Mouse (Mus musculus): ENCODE data around the gene Tigit. TPM values are rescaled to one million over a fixed set of nuclear protein-coding genes. Genes with fewer than 3 reads are reported as not detected.

Gene Tigit
- polyA plus RNA-seq, 1 experiment from 2014 or later: not detected

DNA sequence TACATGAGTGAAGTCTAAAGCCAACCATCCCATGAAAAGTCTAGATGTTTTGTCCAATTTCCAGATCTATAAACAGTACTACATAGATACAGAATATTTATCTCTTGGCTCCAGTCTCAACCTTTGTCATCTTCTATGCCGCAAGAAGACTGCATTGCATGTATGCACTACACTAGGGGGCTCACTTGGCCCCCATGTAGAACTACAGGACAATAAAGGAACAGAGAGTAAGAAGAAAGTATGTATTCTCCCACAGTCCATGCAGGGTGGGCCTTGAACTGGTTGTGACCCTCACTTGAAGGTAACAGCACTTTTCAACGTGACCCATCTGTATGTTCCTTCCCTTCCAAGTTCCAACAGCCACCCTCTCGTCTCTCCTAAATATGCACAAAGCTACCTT lies 9.7 kb downstream of the Tigit start:
- no peaks in the 10 kb centered on the region for H3K27me3 ChIP-seq (replicated peaks; ENCODE audit: control insufficient read depth, insufficient read depth, low read length)
- H3K9ac ChIP-seq (ENCODE audit: low read depth, low read length): no peak overlapping the region
- H3K4me1 ChIP-seq (replicated peaks; ENCODE audit: control insufficient read depth, insufficient read depth, low read length): no peaks in the 10 kb centered on the region
- H3K4me2 ChIP-seq: no peak overlapping the region
- DNase-seq (ENCODE audit: low spot score) (no peak), ATAC-seq (replicated peaks; ENCODE audit: low FRiP score) (no peak)
- WGBS: 71% methylated on average over 3 of the region's 3 CpGs
- no peaks in the 10 kb centered on the region for H3K9me3 ChIP-seq (ENCODE audit: control insufficient read depth, low read length)
- H3K36me3 ChIP-seq (ENCODE audit: control insufficient read depth, insufficient read depth, low read length): no peaks in the 10 kb centered on the region
- no peak overlapping the region for H3K4me3 ChIP-seq (ENCODE audit: low read depth, low read length)
- no peak overlapping the region for H3K27ac ChIP-seq (ENCODE audit: low read depth, low read length)

DNA sequence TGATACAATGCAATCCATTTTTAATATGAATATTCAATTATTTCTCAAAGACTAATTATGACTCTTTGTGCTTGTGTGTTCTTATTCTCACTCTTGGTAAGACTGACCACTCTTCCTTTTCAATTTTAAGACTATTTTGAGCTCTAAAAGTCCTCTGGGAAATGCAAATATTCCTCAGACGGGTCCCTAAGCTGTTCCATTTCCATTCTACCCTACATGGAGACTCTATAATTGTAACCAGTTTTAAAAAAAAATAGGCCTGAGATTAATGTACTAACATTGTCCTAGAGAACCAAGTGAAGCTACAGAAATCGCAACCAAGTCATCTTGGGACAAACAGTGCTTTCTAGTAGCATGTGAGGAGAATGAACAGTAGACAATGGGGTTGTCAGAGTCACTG lies 10.7 kb downstream of the Tigit start:
- no peak overlapping the region for H3K4me3 ChIP-seq (ENCODE audit: low read depth, low read length)
- H3K27ac ChIP-seq (ENCODE audit: low read depth, low read length): no peak overlapping the region
- H3K4me1 ChIP-seq (replicated peaks; ENCODE audit: control insufficient read depth, insufficient read depth, low read length): no peaks in the 10 kb centered on the region
- H3K36me3 ChIP-seq (ENCODE audit: control insufficient read depth, insufficient read depth, low read length): no peaks in the 10 kb centered on the region
- 69% methylated on average over 2 of the region's 2 CpGs for WGBS
- ATAC-seq (replicated peaks; ENCODE audit: low FRiP score) (no peak), DNase-seq (ENCODE audit: low spot score) (no peak)
- H3K27me3 ChIP-seq (replicated peaks; ENCODE audit: control insufficient read depth, insufficient read depth, low read length): no peaks in the 10 kb centered on the region
- H3K9ac ChIP-seq (ENCODE audit: low read depth, low read length): no peak overlapping the region
- H3K4me2 ChIP-seq: no peak overlapping the region
- H3K9me3 ChIP-seq (ENCODE audit: control insufficient read depth, low read length): no peaks in the 10 kb centered on the region

DNA sequence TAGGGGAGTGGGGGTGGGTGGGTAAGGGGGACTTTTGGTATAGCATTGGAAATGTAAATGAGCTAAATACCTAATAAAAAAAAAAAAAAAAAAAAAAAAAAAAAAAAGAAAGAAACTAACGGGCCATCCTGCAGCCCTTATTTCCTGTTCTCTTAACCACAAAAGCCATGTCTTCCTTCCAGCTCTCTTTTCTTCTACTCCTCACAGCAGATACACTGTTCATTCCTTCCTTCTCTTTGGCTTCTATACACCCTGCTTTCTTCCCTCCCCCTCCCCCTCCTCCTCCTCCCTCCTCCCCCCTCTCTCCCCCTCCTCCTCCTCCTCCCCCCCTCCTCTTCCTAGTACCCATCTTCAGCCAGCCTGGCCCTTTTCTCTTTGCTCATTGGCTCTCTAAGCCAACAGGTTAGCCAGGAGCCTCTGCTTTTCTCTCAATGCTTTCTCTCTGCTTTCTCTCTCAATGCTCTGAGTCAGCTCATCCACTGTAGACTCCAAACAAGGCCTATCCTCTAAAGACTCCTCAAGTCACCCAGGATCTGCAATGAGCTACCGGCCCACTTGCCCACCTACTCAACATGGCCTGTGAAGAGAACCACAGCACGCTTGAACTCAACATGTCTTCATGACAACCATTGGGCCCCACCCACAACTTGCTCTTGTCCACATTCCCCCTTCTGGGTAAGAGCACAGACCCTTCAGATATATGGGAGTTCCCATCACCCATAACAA lies 13.4 kb downstream of the Tigit start:
- WGBS: 70% methylated on average over 3 of the region's 3 CpGs
- Histone ChIP-seq H3K4me1 (replicated peaks; ENCODE audit: control insufficient read depth, insufficient read depth, low read length) (no peaks in the 10 kb centered on the region), H3K27me3 (replicated peaks; ENCODE audit: control insufficient read depth, insufficient read depth, low read length) (no peaks in the 10 kb centered on the region), H3K36me3 (ENCODE audit: control insufficient read depth, insufficient read depth, low read length) (no peaks in the 10 kb centered on the region), H3K9ac (ENCODE audit: low read depth, low read length) (no peak overlapping the region), H3K4me2 (no peak overlapping the region), H3K4me3 (ENCODE audit: low read depth, low read length) (no peak overlapping the region), H3K9me3 (ENCODE audit: control insufficient read depth, low read length) (no peaks in the 10 kb centered on the region), H3K27ac (ENCODE audit: low read depth, low read length) (no peak overlapping the region)
- no peak for DNase-seq (ENCODE audit: low spot score)
- no peak for ATAC-seq (replicated peaks; ENCODE audit: low FRiP score)

DNA sequence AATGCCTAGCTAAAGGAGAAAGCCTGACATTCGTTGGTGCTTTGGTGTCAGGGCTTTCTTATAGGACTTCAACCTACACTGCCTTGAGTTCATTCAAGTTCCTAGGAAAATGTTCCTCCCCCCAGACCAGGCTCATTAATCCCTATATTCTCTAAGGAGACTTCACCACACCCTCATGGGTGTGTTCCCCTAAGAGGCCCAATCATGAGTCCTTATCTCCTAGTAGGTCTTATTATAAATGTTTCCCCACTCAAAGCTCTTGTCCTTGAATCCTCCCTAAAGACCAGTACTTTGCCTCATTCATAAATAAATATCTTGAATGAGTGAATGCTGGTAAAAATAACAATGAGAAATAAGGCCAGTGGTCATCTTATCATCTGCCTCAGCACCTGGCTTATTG lies 16.3 kb downstream of the Tigit start:
- no peaks in the 10 kb centered on the region for H3K27me3 ChIP-seq (replicated peaks; ENCODE audit: control insufficient read depth, insufficient read depth, low read length)
- no peaks in the 10 kb centered on the region for H3K4me1 ChIP-seq (replicated peaks; ENCODE audit: control insufficient read depth, insufficient read depth, low read length)
- DNase-seq (ENCODE audit: low spot score): no peak
- no peak overlapping the region for H3K27ac ChIP-seq (ENCODE audit: low read depth, low read length)
- no peaks in the 10 kb centered on the region for H3K9me3 ChIP-seq (ENCODE audit: control insufficient read depth, low read length)
- no peaks in the 10 kb centered on the region for H3K36me3 ChIP-seq (ENCODE audit: control insufficient read depth, insufficient read depth, low read length)
- no peak overlapping the region for H3K9ac ChIP-seq (ENCODE audit: low read depth, low read length)
- WGBS: 95% methylated on average over 1 of the region's 1 CpGs
- no peak overlapping the region for H3K4me3 ChIP-seq (ENCODE audit: low read depth, low read length)
- ATAC-seq (replicated peaks; ENCODE audit: low FRiP score): no peak
- H3K4me2 ChIP-seq: no peak overlapping the region

DNA sequence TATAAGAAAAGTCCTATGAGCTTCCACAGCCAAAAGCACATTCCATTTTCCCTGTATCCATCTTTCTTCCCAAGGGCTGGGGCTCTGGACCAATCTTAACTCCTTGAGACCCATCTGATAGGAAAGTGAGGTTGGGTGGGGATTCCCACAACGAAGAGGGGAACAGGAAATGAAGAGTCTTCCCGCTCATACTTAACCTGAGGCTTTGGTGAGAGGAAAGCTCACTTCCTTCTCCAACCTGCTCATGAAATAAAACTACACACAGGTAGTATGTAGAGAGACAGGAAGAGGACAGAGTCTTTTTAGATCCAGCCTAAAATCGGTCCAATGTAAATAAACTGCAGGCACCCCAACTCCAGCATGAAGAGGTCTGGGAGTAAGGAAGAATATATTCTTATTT lies 17.0 kb downstream of the Tigit start:
- no peaks in the 10 kb centered on the region for H3K9me3 ChIP-seq (ENCODE audit: control insufficient read depth, low read length)
- DNase-seq (ENCODE audit: low spot score) (no peak), ATAC-seq (replicated peaks; ENCODE audit: low FRiP score) (no peak)
- H3K27me3 ChIP-seq (replicated peaks; ENCODE audit: control insufficient read depth, insufficient read depth, low read length): no peaks in the 10 kb centered on the region
- H3K4me1 ChIP-seq (replicated peaks; ENCODE audit: control insufficient read depth, insufficient read depth, low read length): no peaks in the 10 kb centered on the region
- H3K4me2 ChIP-seq: no peak overlapping the region
- no peak overlapping the region for H3K27ac ChIP-seq (ENCODE audit: low read depth, low read length)
- H3K36me3 ChIP-seq (ENCODE audit: control insufficient read depth, insufficient read depth, low read length): no peaks in the 10 kb centered on the region
- no peak overlapping the region for H3K4me3 ChIP-seq (ENCODE audit: low read depth, low read length)
- no peak overlapping the region for H3K9ac ChIP-seq (ENCODE audit: low read depth, low read length)
- WGBS: 76% methylated on average over 3 of the region's 3 CpGs

DNA sequence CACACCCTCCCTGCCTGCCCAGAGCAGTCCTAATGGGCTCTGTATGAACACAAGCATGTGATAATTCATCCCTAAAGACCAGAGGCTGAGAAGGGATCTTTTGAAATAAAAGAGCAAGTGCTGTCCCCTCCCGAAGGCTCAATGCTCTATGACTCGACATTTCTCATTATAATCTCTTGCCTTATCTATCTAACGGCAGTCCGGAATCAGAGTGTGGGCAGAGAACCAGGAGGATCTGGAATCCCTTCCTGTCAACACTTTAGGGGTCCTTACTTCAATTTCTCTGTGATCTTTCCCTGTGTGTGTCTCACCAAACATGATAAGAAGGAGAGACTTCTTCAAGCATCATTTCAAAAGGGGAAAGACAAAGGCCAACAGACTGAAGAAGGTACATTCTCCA lies 18.1 kb downstream of the Tigit start:
- ATAC-seq (replicated peaks; ENCODE audit: low FRiP score) (no peak), DNase-seq (ENCODE audit: low spot score) (no peak)
- H3K27ac ChIP-seq (ENCODE audit: low read depth, low read length): no peak overlapping the region
- no peak overlapping the region for H3K4me3 ChIP-seq (ENCODE audit: low read depth, low read length)
- H3K27me3 ChIP-seq (replicated peaks; ENCODE audit: control insufficient read depth, insufficient read depth, low read length): no peaks in the 10 kb centered on the region
- H3K4me1 ChIP-seq (replicated peaks; ENCODE audit: control insufficient read depth, insufficient read depth, low read length): no peaks in the 10 kb centered on the region
- H3K4me2 ChIP-seq: no peak overlapping the region
- 57% methylated on average over 4 of the region's 4 CpGs for WGBS
- no peaks in the 10 kb centered on the region for H3K36me3 ChIP-seq (ENCODE audit: control insufficient read depth, insufficient read depth, low read length)
- H3K9me3 ChIP-seq (ENCODE audit: control insufficient read depth, low read length): no peaks in the 10 kb centered on the region
- H3K9ac ChIP-seq (ENCODE audit: low read depth, low read length): no peak overlapping the region

DNA sequence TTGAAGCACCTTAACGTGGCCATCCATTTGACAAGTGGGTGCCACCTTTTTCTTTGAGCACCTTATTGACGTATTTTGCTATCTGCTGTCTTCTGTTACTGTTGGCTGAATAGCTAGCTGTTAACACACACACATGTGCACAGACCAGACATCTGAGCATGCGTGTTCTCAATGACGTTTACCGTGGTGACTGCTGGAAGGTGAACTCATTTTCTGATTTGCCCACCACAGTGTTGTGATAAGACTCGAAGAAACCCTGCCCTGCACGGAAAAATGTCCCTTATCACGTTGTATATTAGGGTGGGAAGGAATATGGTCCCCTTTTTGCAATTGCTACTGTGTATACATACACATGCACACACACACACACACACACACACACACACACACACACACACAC lies 22.7 kb downstream of the Tigit start:
- H3K9ac ChIP-seq (ENCODE audit: low read depth, low read length): no peak overlapping the region
- 68% methylated on average over 8 of the region's 8 CpGs for WGBS
- ATAC-seq (replicated peaks; ENCODE audit: low FRiP score): no peak

DNA sequence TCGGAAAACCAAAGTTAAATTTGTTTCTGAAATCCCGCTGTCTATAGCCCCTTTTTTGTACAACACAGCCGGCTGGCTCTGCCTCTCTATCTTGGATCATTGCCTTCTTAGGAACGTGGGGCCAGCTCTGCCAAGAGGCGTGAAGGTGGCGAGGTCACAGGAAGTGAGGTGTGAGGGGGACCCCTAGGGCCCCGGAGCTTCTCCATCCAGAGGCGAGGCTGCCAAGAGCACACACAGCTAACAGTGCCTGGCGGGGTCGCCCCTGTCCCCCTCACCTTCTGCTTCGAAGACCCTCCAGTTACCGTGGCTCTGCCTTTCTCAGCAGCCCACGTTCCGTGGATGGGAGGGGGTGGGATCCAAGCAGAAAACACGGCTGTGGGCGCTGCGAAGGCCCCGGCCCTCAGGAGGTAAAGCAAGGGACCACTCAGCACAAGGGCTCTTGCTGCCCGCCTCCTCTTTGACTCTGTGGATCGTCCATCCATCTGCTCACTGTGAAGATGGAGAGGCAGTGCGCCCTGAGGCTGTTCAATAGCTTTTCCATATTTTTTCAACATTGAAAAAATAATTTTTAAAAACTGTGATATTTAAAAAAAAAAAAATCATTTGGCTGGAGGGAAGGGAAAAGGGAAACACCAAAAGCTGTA lies 25.4 kb downstream of the Tigit start:
- Histone ChIP-seq H3K9me3 (ENCODE audit: control insufficient read depth, low read length) (no peaks in the 10 kb centered on the region), H3K4me1 (replicated peaks; ENCODE audit: control insufficient read depth, insufficient read depth, low read length) (no peaks in the 10 kb centered on the region), H3K4me2 (no peak overlapping the region), H3K27ac (ENCODE audit: low read depth, low read length) (no peak overlapping the region), H3K36me3 (ENCODE audit: control insufficient read depth, insufficient read depth, low read length) (no peaks in the 10 kb centered on the region), H3K9ac (ENCODE audit: low read depth, low read length) (no peak overlapping the region), H3K27me3 (replicated peaks; ENCODE audit: control insufficient read depth, insufficient read depth, low read length) (no peaks in the 10 kb centered on the region), H3K4me3 (ENCODE audit: low read depth, low read length) (no peak overlapping the region)
- WGBS: 68% methylated on average over 21 of the region's 21 CpGs
- ATAC-seq (replicated peaks; ENCODE audit: low FRiP score) (no peak), DNase-seq (ENCODE audit: low spot score) (no peak)

More for the DNA sequence above, 22.7 kb downstream of the Tigit start:
- Histone ChIP-seq H3K4me2 (no peak overlapping the region), H3K9me3 (ENCODE audit: control insufficient read depth, low read length) (no peaks in the 10 kb centered on the region), H3K4me3 (ENCODE audit: low read depth, low read length) (no peak overlapping the region), H3K27me3 (replicated peaks; ENCODE audit: control insufficient read depth, insufficient read depth, low read length) (no peaks in the 10 kb centered on the region), H3K27ac (ENCODE audit: low read depth, low read length) (no peak overlapping the region), H3K36me3 (ENCODE audit: control insufficient read depth, insufficient read depth, low read length) (no peaks in the 10 kb centered on the region), H3K4me1 (replicated peaks; ENCODE audit: control insufficient read depth, insufficient read depth, low read length) (no peaks in the 10 kb centered on the region)
- no peak for DNase-seq (ENCODE audit: low spot score)

DNA sequence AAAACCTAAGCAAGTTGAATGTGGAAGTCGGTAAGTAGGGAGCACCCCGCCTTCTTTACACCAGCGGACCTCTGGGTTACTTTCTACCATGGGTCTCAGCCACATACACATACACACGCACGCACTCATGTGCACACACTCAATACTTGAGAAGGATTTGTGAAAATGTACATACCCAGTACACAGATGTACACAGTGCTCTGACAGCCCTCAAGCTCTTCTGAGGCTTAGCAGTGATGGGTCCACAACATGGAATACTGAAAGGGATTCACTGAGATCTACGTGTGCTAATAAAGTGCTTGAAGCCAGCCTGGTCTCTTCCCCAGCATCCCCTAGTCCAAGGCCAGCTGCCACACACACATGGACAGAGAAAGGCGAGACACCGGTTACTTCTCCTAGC lies 26.7 kb downstream of the Tigit start:
- Histone ChIP-seq H3K9me3 (ENCODE audit: control insufficient read depth, low read length) (no peaks in the 10 kb centered on the region), H3K4me3 (ENCODE audit: low read depth, low read length) (no peak overlapping the region), H3K4me2 (no peak overlapping the region), H3K4me1 (replicated peaks; ENCODE audit: control insufficient read depth, insufficient read depth, low read length) (no peaks in the 10 kb centered on the region), H3K36me3 (ENCODE audit: control insufficient read depth, insufficient read depth, low read length) (no peaks in the 10 kb centered on the region), H3K27ac (ENCODE audit: low read depth, low read length) (no peak overlapping the region), H3K9ac (ENCODE audit: low read depth, low read length) (no peak overlapping the region), H3K27me3 (replicated peaks; ENCODE audit: control insufficient read depth, insufficient read depth, low read length) (no peaks in the 10 kb centered on the region)
- 88% methylated on average over 8 of the region's 8 CpGs for WGBS
- ATAC-seq (replicated peaks; ENCODE audit: low FRiP score) (no peak), DNase-seq (ENCODE audit: low spot score) (no peak)

Data from liver, embryonic 11.5 days (tissue).